Mouse (Mus musculus) heart, adult 2 months (tissue): ENCODE measurements around the gene Adamts9. TPM values are rescaled to one million over a fixed set of nuclear protein-coding genes. Genes with fewer than 3 reads are reported as not detected.

Source experiments
- DNase-seq, 2 experiments: peaks; one replicate each; pipeline ENCODE4 v3.0.0; 2021
- H3K27ac ChIP-seq: fragments of 200-600 bp; 2 replicates; pipeline ENCODE4 v1.8.1; 2022
- H3K27me3 ChIP-seq: fragments of 200-500 bp; 2 replicates; pipeline ENCODE4 v1.6.1; 2012; ENCODE audit warnings: mild to moderate bottlenecking, low read length, inconsistent platforms, mixed read lengths; ENCODE audit not compliant: control insufficient read depth, insufficient read depth
- H3K36me3 ChIP-seq: fragments of 200-500 bp; 2 replicates; pipeline ENCODE4 v1.6.1; 2012; ENCODE audit warnings: low read length, inconsistent platforms; ENCODE audit not compliant: control insufficient read depth, insufficient read depth
- H3K4me1 ChIP-seq: fragments of 200-500 bp; 2 replicates; pipeline ENCODE4 v1.6.1; 2011; ENCODE audit warnings: low read length; ENCODE audit not compliant: control insufficient read depth, insufficient read depth
- H3K4me3 ChIP-seq: fragments of 200-600 bp; 2 replicates; pipeline ENCODE4 v1.8.1; 2022
- H3K79me2 ChIP-seq: fragments of 200-500 bp; replicated peaks from 2 replicates; pipeline ENCODE4 v1.6.1; 2012; ENCODE audit warnings: mild to moderate bottlenecking, inconsistent platforms, low read length, moderate library complexity, mixed read lengths; ENCODE audit not compliant: control insufficient read depth, insufficient read depth
- H3K9ac ChIP-seq: fragments of 200-500 bp; 2 replicates; pipeline ENCODE4 v1.6.1; 2012; ENCODE audit warnings: low read depth, mild to moderate bottlenecking, control low read depth, inconsistent platforms, low read length, mixed read lengths
- CTCF ChIP-seq: fragments of 200-600 bp; IDR thresholded peaks from 2 replicates; pipeline ENCODE4 v1.8.1; 2022; ENCODE audit warnings: antibody characterized with exemption, mild to moderate bottlenecking, moderate library complexity
- EP300 ChIP-seq: fragments of 200-500 bp; IDR thresholded peaks from 2 replicates; pipeline ENCODE4 v1.6.1; 2011; ENCODE audit warnings: low read depth, low read length, control low read depth; ENCODE audit not compliant: insufficient read depth
- POLR2A ChIP-seq: fragments of 200-500 bp; IDR thresholded peaks from 2 replicates; pipeline ENCODE4 v1.6.1; 2011; ENCODE audit warnings: mild to moderate bottlenecking, low read depth, low read length, control low read depth; ENCODE audit not compliant: insufficient read depth
- WGBS: fragments of 180-500 bp; shearing (Covaris S2); methylation state at CpG from one replicate; pipeline ENCODE4 v1.1.7; 2018; 5-methylcytosine and 5-hydroxymethylcytosine counted together
- intact Hi-C: fragments of 180-260 bp; cut with DNase I; formaldehyde crosslinking; loops from one replicate; pipeline ENCODE4 v1.15.1; 2025
- polyA plus RNA-seq: library from polyadenylated mRNA; depleted of rRNA; stranded (reverse); fragments of >200 nt; gene quantifications from 2 replicates; pipeline ENCODE4 v1.2.3, GENCODE M21; 2012
- total RNA-seq, 2 experiments: library from RNA; stranded (reverse); gene quantifications; 2 replicates each; pipeline ENCODE4 v1.2.3; 2021

The Adamts9 gene
- total and polyA plus RNA-seq, 3 experiments: 5.7 to 17.5 (median 9.6) TPM

DNA sequence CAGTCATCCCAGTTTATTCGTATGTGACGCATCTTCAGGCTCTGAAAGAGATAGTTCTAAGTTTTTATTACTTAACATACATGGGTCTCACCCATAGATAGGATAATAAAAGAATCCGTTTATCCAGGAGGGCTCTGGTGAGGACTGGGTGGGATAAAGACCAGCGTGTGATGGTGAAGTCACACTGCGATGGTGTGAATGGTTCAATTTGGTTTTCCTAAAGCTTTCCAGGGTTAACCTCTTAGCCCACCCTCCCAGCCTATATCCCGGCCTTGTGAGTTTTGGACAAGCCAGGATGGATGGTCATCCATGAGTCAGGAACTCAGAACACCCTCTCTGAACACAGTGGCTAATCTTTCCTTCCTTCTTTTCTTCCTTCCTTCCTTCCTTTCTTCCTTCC is 17.7 kb upstream of the Adamts9 start:
- H3K36me3 ChIP-seq: no peaks in the 10 kb centered on the region; the same call in 1 of the 2 replicates
- no peaks in the 10 kb centered on the region for H3K4me1 ChIP-seq
- no peak overlapping the region for H3K27ac ChIP-seq
- H3K9ac ChIP-seq: no peak overlapping the region
- 95% methylated on average over 6 of the region's 6 CpGs for WGBS
- intact Hi-C loops: no loop called here
- no peak for DNase-seq
- H3K27me3 ChIP-seq: no peaks in the 10 kb centered on the region
- H3K79me2 ChIP-seq: peaks cover 4% of the 10 kb centered on the region; the same call in 1 of the 2 replicates
- no peak overlapping the region for H3K4me3 ChIP-seq
- TF ChIP-seq CTCF (no peak), EP300 (no peak), POLR2A (no peak)

GRCm38 (mm10) chr6:92959416-92959815 is 16.1 kb upstream of the Adamts9 start:
- no peak for TF ChIP-seq EP300
- TF ChIP-seq POLR2A: no peak
- TF ChIP-seq CTCF: no peak
- 84% methylated on average over 2 of the region's 2 CpGs for WGBS
- H3K4me1 ChIP-seq: no peaks in the 10 kb centered on the region
- H3K4me3 ChIP-seq: no peak overlapping the region
- no peak for DNase-seq
- H3K79me2 ChIP-seq: peaks cover 4% of the 10 kb centered on the region; the same call in 1 of the 2 replicates
- H3K9ac ChIP-seq: no peak overlapping the region
- intact Hi-C loops: loop anchor here (5.0 kb wide), 1 partner anchor 43 kb away; no protein-coding TSS in a partner anchor
- H3K27me3 ChIP-seq: no peaks in the 10 kb centered on the region
- no peak overlapping the region for H3K27ac ChIP-seq
- no peaks in the 10 kb centered on the region; the same call in 1 of the 2 replicates for H3K36me3 ChIP-seq

- no peaks in the 10 kb centered on the region for H3K27me3 ChIP-seq
- 74% methylated on average over 6 of the region's 6 CpGs for WGBS
- intact Hi-C loops: no loop called here
- no peak overlapping the region for H3K9ac ChIP-seq
- H3K79me2 ChIP-seq: peaks cover 3% of the 10 kb centered on the region
- no peaks in the 10 kb centered on the region for H3K4me1 ChIP-seq
- no peak overlapping the region for H3K4me3 ChIP-seq
- TF ChIP-seq EP300 (no peak), POLR2A (no peak), CTCF (peak; percentile 63)
- H3K36me3 ChIP-seq: no peaks in the 10 kb centered on the region; the same call in 1 of the 2 replicates
- no peak for DNase-seq
- H3K27ac ChIP-seq: no peak overlapping the region; the same call in 1 of the 2 replicates
These were observed 4.2 kb upstream of the Adamts9 start for GRCm38 (mm10) chr6:92947337-92948042.

- Histone ChIP-seq H3K4me3 (no peak overlapping the region; the same call in 1 of the 2 replicates), H3K36me3 (no peaks in the 10 kb centered on the region; the same call in 1 of the 2 replicates), H3K79me2 (peaks cover 2% of the 10 kb centered on the region), H3K27ac (peak overlapping the region; percentile 96), H3K27me3 (no peaks in the 10 kb centered on the region), H3K9ac (no peak overlapping the region), H3K4me1 (no peaks in the 10 kb centered on the region)
- no peak for DNase-seq
- TF ChIP-seq POLR2A (no peak), CTCF (no peak), EP300 (no peak)
- intact Hi-C loops: loop anchor here (2.0 to 5.0 kb wide), 4 partner anchors 24 to 223 kb away; no protein-coding TSS in a partner anchor
- 54% methylated on average over 7 of the region's 7 CpGs for WGBS
These were observed 1.4 kb upstream of the Adamts9 start for GRCm38 (mm10) chr6:92944711-92945110.

DNA sequence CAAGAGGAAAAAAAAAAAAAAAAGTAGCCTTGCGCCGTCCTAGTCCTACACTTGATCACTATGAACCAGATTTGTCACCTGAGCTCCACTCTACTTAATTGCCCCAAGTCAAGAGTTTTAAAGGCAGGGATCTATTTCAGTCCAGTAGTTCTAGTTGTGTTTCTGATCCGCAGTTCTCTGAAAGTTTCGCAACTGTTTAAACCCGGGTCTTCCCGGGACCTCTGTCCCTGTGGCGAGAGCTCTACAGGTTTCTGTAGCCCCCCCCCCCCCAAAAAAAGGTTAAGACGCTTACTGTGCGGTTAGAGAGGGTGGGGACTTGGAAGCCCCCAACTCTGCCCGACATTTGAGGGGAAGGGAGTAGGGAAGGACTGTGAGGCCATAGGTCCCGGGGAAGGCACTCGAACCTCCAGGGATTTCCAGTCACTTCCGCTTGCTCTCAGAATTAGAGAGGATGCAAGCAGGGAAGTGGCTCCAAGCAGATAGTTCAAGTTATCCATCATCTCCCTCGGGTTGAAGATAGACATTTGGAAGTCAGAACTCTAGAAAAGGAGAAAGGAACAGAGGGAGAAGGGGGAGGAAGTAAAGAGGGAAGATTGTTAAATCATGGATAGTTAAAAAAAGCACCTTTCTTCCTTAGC is 875 bp upstream of the Adamts9 start:
- intact Hi-C loops: loop anchor here (2.0 to 5.0 kb wide), 4 partner anchors 25 to 223 kb away; no protein-coding TSS in a partner anchor
- Histone ChIP-seq H3K27ac (peak overlapping the region; percentile 96), H3K4me3 (peak overlapping the region; percentile 76), H3K27me3 (no peaks in the 10 kb centered on the region), H3K79me2 (no peaks in the 10 kb centered on the region; the same call in 1 of the 2 replicates), H3K9ac (peak overlapping the region; percentile 91), H3K4me1 (no peaks in the 10 kb centered on the region), H3K36me3 (no peaks in the 10 kb centered on the region; the same call in 1 of the 2 replicates)
- TF ChIP-seq CTCF (no peak), POLR2A (0 out of 2 replicates have a peak, but pooled peaks have one; percentile 15), EP300 (no peak)
- WGBS: 14% methylated on average over 14 of the region's 14 CpGs
- DNase-seq: peak in 1 of 2 experiments; percentile 32
